Mouse (Mus musculus) adipocyte (in vitro differentiated cells): ENCODE measurements at regions not wholly inside any gene's neighbourhood (a gene's known extent, or its start where the extent isn't known, plus 50 kb on each side); places are given as distances from the start of the nearest gene placed in this dataset.
"Not testable (repeated sequence)": the region's sequence is repeated elsewhere in the genome, so short reads cannot be mapped to it uniquely, and the experiment has no call there.

ENCODE experiments used
- DNase-seq: peaks from one replicate; pipeline ENCODE4 v3.0.0-alpha.2; 2016; ENCODE audit warnings: low spot score

DNA sequence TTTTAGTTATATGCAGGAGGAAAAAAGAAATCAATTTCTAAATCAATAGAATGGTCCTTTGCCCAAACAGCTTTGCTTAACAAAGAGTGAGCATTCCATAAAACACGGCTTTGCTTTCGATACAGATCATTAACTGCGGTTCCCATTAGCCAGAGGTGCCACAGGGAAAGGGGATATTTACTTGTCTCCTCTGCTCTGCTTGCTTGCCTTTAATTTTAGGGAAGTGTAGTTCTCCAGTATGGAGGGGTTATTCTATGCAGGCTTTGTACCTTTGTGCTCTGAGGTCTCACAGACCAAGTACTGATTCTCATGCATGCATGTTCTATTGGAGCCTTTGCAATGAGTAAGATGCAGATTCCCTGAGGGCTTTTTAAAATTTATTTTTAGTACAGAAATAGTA is 520.2 kb upstream of the Stxbp6 start:
- DNase-seq: no peak

GRCm38 (mm10) chr12:45590191-45590590 is 515.7 kb upstream of the Stxbp6 start:
- DNase-seq: no peak

- no peak for DNase-seq
These were observed 511.3 kb upstream of the Stxbp6 start for GRCm38 (mm10) chr12:45585763-45586162.

DNA sequence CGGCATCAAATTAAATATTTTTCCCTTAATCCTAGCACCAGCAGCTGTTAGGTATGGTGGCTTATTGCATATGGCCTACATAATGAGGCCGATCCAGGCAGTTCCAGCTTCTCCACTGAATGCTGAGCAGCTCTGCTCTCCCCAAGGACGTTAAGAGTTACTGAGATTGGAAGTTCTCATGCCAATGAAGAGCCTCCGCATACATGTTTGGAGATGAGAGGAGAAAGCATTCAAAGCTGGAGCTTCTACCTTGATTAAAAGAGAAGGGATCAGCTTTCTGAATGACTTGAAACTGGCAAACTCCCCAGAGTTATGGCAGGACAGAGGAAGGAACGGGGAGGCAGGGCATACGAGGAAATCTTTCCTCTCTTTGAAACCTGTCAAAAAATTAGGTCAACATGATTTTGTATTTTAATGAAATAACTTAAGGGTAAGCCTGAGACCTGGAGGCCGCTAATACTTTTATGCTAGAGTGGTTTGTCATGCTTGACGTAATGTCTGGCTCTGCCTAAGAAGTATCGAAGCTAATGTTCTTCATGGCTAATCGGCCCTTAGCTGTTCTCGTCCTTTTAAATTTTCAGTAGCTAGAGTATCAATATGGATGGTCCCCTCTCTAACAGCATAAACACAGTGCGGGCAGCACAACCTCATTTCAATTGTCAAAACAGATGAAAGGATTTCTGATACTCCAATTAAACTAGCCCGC is 489.0 kb upstream of the Stxbp6 start:
- no peak for DNase-seq

- DNase-seq: no peak
These were observed 488.2 kb upstream of the Stxbp6 start for GRCm38 (mm10) chr12:45562637-45563220.

- no peak for DNase-seq
These were observed 487.4 kb upstream of the Stxbp6 start for GRCm38 (mm10) chr12:45561889-45562288.

- no peak for DNase-seq
These were observed 486.9 kb upstream of the Stxbp6 start for GRCm38 (mm10) chr12:45561362-45561761.

GRCm38 (mm10) chr12:45549906-45550305 is 475.4 kb upstream of the Stxbp6 start:
- not testable (repeated sequence) for DNase-seq

DNA sequence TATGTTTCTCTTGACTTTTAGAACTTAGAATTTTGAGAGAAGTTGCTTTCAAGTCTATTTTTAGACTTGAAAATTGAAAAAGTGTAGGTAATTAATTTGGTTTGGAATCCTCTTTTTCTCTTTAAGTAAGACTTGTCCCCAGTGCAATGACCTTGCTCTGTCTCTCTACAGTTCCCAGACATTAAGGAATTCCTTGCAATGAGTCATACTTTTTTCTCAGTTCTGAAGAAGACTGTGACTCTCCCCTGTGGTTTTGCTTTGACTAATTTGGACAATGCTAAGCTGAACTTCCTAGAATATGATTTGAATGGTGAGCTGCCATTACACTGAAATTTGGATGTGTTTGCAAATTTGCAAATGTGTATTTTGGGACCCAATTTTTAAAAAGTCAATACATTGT is 445.0 kb upstream of the Stxbp6 start:
- no peak for DNase-seq

DNA sequence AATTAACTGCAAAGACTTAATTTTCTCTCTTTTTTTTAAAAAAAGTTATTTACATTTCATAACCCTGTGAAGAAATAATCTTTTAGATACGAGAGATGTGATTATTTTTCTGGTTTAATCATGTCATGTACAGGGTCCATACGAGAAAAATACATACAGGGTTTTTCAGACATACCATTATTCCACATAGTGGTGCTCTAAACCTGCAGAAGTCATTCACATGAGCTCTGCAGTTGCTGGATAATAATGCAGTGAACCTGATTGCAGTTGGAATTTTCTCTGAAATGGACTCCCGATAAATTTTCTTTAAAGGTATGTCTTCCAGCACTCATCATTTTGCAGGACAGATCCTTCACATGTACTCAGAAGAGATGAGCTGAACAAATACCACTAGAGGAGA is 439.9 kb upstream of the Stxbp6 start:
- no peak for DNase-seq

GRCm38 (mm10) chr12:45507400-45507982 is 433.0 kb upstream of the Stxbp6 start:
- no peak for DNase-seq

DNA sequence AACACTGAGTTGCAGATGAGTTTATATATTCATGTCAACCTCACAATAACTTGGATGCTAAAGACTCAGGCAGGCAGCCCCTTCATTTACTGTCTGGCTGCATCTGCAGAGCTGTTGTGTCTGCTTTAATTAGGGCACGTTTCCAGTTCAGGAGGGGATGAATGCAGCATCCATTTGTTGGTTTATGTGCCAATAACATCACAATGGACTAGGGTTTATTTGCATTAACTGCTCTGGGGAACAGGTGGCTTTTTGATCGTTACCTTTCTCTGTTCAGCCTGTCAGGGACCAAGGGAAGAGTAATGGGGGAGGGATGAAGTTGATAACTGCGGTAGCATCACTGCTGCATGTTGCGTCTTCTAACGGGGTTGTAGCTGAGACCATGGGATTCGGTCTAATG is 425.3 kb upstream of the Stxbp6 start:
- no peak for DNase-seq

DNA sequence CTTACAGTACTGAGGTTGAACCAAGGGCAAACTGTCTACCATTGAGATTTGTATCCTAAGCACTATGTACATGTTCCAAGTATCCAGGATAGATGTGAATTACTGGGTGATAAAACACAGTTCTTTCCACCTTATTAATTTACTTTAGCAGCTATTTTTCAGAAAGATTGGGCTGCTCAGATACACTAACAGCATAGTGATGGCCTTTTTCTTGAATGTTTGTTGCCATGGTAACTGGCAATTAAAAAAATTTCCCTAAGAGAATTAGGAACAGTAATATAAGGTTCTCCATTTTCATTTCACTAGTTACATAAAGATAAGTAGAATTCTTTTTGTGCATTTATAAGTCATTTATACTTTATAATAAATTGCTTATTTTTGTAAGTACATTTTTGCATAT is 423.7 kb upstream of the Stxbp6 start:
- DNase-seq: no peak

DNA sequence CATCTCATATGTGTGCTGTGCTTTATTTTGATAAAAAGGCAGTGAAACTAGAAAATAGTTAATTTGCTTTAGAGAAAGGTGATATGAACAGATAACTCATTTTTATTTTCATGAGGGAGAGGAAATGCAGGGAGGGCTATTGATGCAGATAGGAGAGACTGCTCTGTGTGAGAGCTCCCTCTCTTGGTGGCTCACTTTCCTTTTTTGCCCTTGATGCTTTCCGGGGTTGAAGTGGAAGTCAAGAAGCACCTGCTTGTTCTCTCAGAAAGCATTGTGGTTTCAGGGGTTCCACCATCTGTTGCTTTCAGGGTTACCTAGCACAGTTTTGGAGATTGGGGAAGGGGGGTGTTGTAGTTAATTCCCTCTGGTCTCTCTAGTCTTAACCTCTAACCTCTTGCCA is 414.5 kb upstream of the Stxbp6 start:
- no peak for DNase-seq

GRCm38 (mm10) chr12:45476881-45477280 is 402.4 kb upstream of the Stxbp6 start:
- DNase-seq: no peak

- DNase-seq: no peak
These were observed 393.6 kb upstream of the Stxbp6 start for GRCm38 (mm10) chr12:45468093-45468492.

GRCm38 (mm10) chr12:45467058-45467457 is 392.5 kb upstream of the Stxbp6 start:
- peak; percentile 4 for DNase-seq

- DNase-seq: peak; percentile 6
These were observed 391.6 kb upstream of the Stxbp6 start for GRCm38 (mm10) chr12:45466066-45466465.

DNA sequence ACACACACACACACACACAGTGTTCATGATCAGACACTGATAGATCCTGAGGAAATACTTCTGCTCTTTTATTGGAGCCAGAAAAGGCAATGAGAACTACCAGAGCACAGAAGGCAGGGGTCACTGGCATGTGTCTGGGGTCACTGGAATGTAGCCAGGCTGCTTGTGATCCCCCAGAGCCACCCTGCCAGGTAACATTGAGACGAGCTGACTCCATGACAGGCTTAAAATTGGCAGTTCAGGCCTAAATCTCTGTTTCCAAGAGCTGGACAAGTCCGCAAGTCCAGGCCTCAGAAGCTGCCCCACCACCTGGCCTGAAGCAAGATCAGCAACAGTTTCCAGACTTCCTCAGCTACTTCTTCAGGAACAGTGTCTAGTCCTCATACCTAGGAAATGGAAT is 390.4 kb upstream of the Stxbp6 start:
- DNase-seq: no peak

GRCm38 (mm10) chr12:45458746-45459145 is 384.2 kb upstream of the Stxbp6 start:
- not testable (repeated sequence) for DNase-seq

DNA sequence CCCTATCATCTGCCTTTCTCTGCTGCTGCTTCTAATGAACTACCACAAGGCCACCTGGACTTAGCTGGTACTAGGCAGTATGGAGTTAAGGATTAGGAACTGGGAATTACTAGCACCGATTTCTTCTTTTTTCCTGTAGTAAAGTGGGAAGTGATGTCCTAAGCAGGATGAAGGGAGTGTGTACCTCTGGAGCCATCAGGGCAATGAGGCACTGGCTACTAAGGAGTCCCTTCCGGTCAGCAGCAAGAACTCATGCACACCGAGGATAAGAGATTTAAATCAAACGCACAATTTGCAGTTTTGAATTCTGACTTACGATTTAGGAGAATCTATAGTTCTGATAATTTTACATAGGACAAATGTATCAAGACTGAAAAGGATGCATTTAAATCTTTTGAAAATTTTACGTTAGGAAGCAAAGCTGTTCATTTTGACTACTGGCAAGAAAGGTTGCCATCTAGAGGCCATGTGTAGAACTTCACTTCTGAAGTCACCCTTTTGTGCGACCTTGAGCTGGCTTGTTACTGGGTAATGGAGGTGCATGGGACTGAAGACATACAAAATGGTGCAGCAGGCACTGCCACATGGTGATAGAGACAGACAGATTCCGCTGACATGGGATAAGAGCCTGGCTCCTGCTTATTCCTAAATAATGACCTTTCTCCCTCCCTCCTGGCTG is 369.1 kb upstream of the Stxbp6 start:
- peak; percentile 26 for DNase-seq

GRCm38 (mm10) chr12:45442474-45442873 is 368.0 kb upstream of the Stxbp6 start:
- DNase-seq: no peak

- no peak for DNase-seq
These were observed 365.2 kb upstream of the Stxbp6 start for GRCm38 (mm10) chr12:45439745-45440144.
